Mouse (Mus musculus): Measurements from ENCODE around the gene Fam167b. TPM values are rescaled to one million over a fixed set of nuclear protein-coding genes. Genes with fewer than 3 reads are reported as not detected.

Gene Fam167b
- polyA plus RNA-seq, 1 experiment from 2014 or later, result not detected

Other genes with a start within 250 kb of the Fam167b start
- gene Rbbp4, start 243.2 kb downstream of the Fam167b start, polyA plus RNA-seq (2018), result 32.9 to 76.1 TPM (median 53.5 TPM) in 3 replicates
- gene Zbtb8os, start 242.9 kb downstream of the Fam167b start, polyA plus RNA-seq (2018), result 45.1 to 98.1 TPM (median 63.4 TPM) in 3 replicates
- 2.0 to 3.6 TPM (median 3.3 TPM) in 3 replicates for gene Zbtb8a, start 200.4 kb downstream of the Fam167b start, polyA plus RNA-seq (2018)
- gene Zbtb8b, start 137.7 kb downstream of the Fam167b start, polyA plus RNA-seq (2018), result not detected in 3 replicates
- 17.0 to 25.7 TPM (median 21.5 TPM) in 3 replicates for gene Bsdc1, start 117.0 kb downstream of the Fam167b start, polyA plus RNA-seq (2018)
- not detected in 3 replicates for gene Tssk3, start 87.5 kb downstream of the Fam167b start, polyA plus RNA-seq (2018)
- gene Fam229a, start 87.4 kb downstream of the Fam167b start, polyA plus RNA-seq (2018), result not detected in 3 replicates
- 18.5 to 109 TPM (median 91.5 TPM) in 3 replicates for gene Marcksl1, start 65.0 kb downstream of the Fam167b start, polyA plus RNA-seq (2018)
- 45.9 to 65.7 TPM (median 51.4 TPM) in 3 replicates for gene Hdac1, start 35.8 kb downstream of the Fam167b start, polyA plus RNA-seq (2018)
- gene Lck, start 4.9 kb downstream of the Fam167b start, polyA plus RNA-seq (2018), result 0.19 to 0.57 TPM (median 0.27 TPM) in 3 replicates
- 58.7 to 140 TPM (median 87.3 TPM) in 3 replicates for gene Eif3i, start 22.1 kb upstream of the Fam167b start, polyA plus RNA-seq (2018)
- 91.3 to 152 TPM (median 129 TPM) in 3 replicates for gene Tmem234, start 22.1 kb upstream of the Fam167b start, polyA plus RNA-seq (2018)
- gene Dcdc2b, start 35.7 kb upstream of the Fam167b start, polyA plus RNA-seq (2018), result 0.47 to 0.77 TPM in 2 of 3 replicates, not detected in the other
- 7.5 to 12.3 TPM (median 8.9 TPM) in 3 replicates for gene Iqcc, start 40.5 kb upstream of the Fam167b start, polyA plus RNA-seq (2018)
- 12.7 to 15.3 TPM (median 14.1 TPM) in 3 replicates for gene Ccdc28b, start 45.4 kb upstream of the Fam167b start, polyA plus RNA-seq (2018)
- 34.1 to 39.3 TPM (median 37.5 TPM) in 3 replicates for gene Txlna, start 62.5 kb upstream of the Fam167b start, polyA plus RNA-seq (2018)
- gene Kpna6, start 94.2 kb upstream of the Fam167b start, polyA plus RNA-seq (2018), result 30.7 to 40.5 TPM (median 31.0 TPM) in 3 replicates
- gene Tmem39b, start 118.3 kb upstream of the Fam167b start, polyA plus RNA-seq (2018), result 4.1 to 7.6 TPM (median 5.6 TPM) in 3 replicates
- 60.8 to 81.1 TPM (median 62.9 TPM) in 3 replicates for gene Khdrbs1, start 163.8 kb upstream of the Fam167b start, polyA plus RNA-seq (2018)
- gene Ptp4a2, start 232.7 kb upstream of the Fam167b start, polyA plus RNA-seq (2018), result 220 to 982 TPM (median 230 TPM) in 3 replicates

Measured in macrophage (primary cell).